Mouse (Mus musculus) forebrain, embryonic 13.5 days (tissue): ENCODE measurements around the gene Polr2h. TPM values are rescaled to one million over a fixed set of nuclear protein-coding genes. Genes with fewer than 3 reads are reported as not detected.

ENCODE experiments used
- ATAC-seq: fragments of 200-750 bp; cut with Nextera tagmentation; 2 replicates; pipeline ENCODE4 v1.8.0; 2017
- H3K27ac ChIP-seq: fragments of 300-500 bp; sonication (generic); 2 replicates; pipeline ENCODE4 v1.5.1; 2015; ENCODE audit warnings: inconsistent platforms, mild to moderate bottlenecking, moderate library complexity
- H3K27me3 ChIP-seq: fragments of 300-500 bp; sonication (generic); 2 replicates; pipeline ENCODE4 v1.6.1; 2015; ENCODE audit warnings: mild to moderate bottlenecking, inconsistent platforms
- H3K36me3 ChIP-seq: fragments of 300-500 bp; sonication (generic); 2 replicates; pipeline ENCODE4 v1.6.1; 2015; ENCODE audit warnings: mild to moderate bottlenecking, inconsistent platforms; ENCODE audit not compliant: poor library complexity, severe bottlenecking
- H3K4me1 ChIP-seq: fragments of 300-500 bp; sonication (generic); 2 replicates; pipeline ENCODE4 v1.6.1; 2015; ENCODE audit warnings: inconsistent platforms
- H3K4me2 ChIP-seq: fragments of 300-500 bp; sonication (generic); 2 replicates; pipeline ENCODE4 v1.6.1; 2015; ENCODE audit warnings: inconsistent platforms, mild to moderate bottlenecking, moderate library complexity
- H3K4me3 ChIP-seq: fragments of 300-500 bp; sonication (generic); 2 replicates; pipeline ENCODE4 v1.5.1; 2015; ENCODE audit warnings: mild to moderate bottlenecking, inconsistent platforms
- H3K9ac ChIP-seq: fragments of 300-500 bp; sonication (generic); 2 replicates; pipeline ENCODE4 v1.6.1; 2015; ENCODE audit warnings: mild to moderate bottlenecking, inconsistent platforms
- H3K9me3 ChIP-seq: fragments of 300-500 bp; sonication (generic); replicated peaks from 2 replicates; pipeline ENCODE4 v1.6.1; 2016; ENCODE audit warnings: inconsistent platforms
- WGBS: fragments of 180-500 bp; shearing (Covaris S2); methylation state at CpG from one replicate; pipeline ENCODE4 v1.1.7; 2015; 5-methylcytosine and 5-hydroxymethylcytosine counted together
- polyA plus RNA-seq: library from polyadenylated mRNA; unstranded; fragments of >200 nt; fragmentation: Nextera tagmentation; extraction: Ambion mirVana; gene quantifications from 2 replicates; pipeline ENCODE4 v1.2.1, GENCODE M21; 2015

The Polr2h gene
- polyA plus RNA-seq, 1 experiment from 2014 or later, result 104 TPM

- H3K27me3 ChIP-seq, result no peaks in the 10 kb centered on the region
- no peaks in the 10 kb centered on the region for H3K4me1 ChIP-seq
- no peaks in the 10 kb centered on the region for H3K9me3 ChIP-seq
- no peak overlapping the region for H3K9ac ChIP-seq
- 96% methylated on average over 5 of the region's 5 CpGs for WGBS
- no peaks in the 10 kb centered on the region for H3K36me3 ChIP-seq
- no peak for ATAC-seq
- no peak overlapping the region for H3K27ac ChIP-seq
- no peak overlapping the region for H3K4me3 ChIP-seq
- no peak overlapping the region for H3K4me2 ChIP-seq
Observed at GRCm38 (mm10) chr16:20756052-20756451, 38.6 kb downstream of the Polr2h start.

- no peaks in the 10 kb centered on the region for H3K4me1 ChIP-seq
- no peak overlapping the region for H3K9ac ChIP-seq
- no peak for ATAC-seq
- H3K4me3 ChIP-seq, result no peak overlapping the region
- H3K4me2 ChIP-seq, result no peak overlapping the region
- 57% methylated on average over 1 of the region's 1 CpGs for WGBS
- H3K27me3 ChIP-seq, result no peaks in the 10 kb centered on the region
- no peaks in the 10 kb centered on the region for H3K36me3 ChIP-seq
- no peaks in the 10 kb centered on the region for H3K9me3 ChIP-seq
- no peak overlapping the region for H3K27ac ChIP-seq
Observed at GRCm38 (mm10) chr16:20757385-20757784, 39.9 kb downstream of the Polr2h start.

- ATAC-seq, result no peak
- Histone ChIP-seq H3K27me3 (no peaks in the 10 kb centered on the region), H3K9me3 (no peaks in the 10 kb centered on the region), H3K36me3 (no peaks in the 10 kb centered on the region), H3K4me1 (no peaks in the 10 kb centered on the region), H3K4me3 (no peak overlapping the region), H3K27ac (no peak overlapping the region), H3K4me2 (no peak overlapping the region), H3K9ac (no peak overlapping the region)
- WGBS, result 14% methylated on average over 3 of the region's 3 CpGs
Observed at GRCm38 (mm10) chr16:20761681-20762080, 44.2 kb downstream of the Polr2h start.

GRCm38 (mm10) chr16:20765244-20765643 is 47.8 kb downstream of the Polr2h start:
- no peaks in the 10 kb centered on the region for H3K27me3 ChIP-seq
- no peak overlapping the region for H3K4me2 ChIP-seq
- no peak overlapping the region for H3K4me3 ChIP-seq
- 51% methylated on average over 9 of the region's 9 CpGs for WGBS
- no peaks in the 10 kb centered on the region for H3K4me1 ChIP-seq
- no peak; the same call in 1 of the 2 replicates for ATAC-seq
- H3K9ac ChIP-seq, result no peak overlapping the region
- H3K36me3 ChIP-seq, result no peaks in the 10 kb centered on the region
- no peak overlapping the region for H3K27ac ChIP-seq
- H3K9me3 ChIP-seq, result no peaks in the 10 kb centered on the region

Other genes with a start within 250 kb of the Polr2h start
- 101 and 112 TPM in 2 replicates for gene Eif2b5, start 218.8 kb upstream of the Polr2h start, polyA plus RNA-seq
- 31.4 and 35.4 TPM in 2 replicates for gene Dvl3, start 200.7 kb upstream of the Polr2h start, polyA plus RNA-seq
- 970 and 989 TPM in 2 replicates for gene Ap2m1, start 182.2 kb upstream of the Polr2h start, polyA plus RNA-seq
- gene Abcf3, start 169.1 kb upstream of the Polr2h start, polyA plus RNA-seq, result 75.3 TPM in 2 replicates
- gene Vwa5b2, start 128.2 kb upstream of the Polr2h start, polyA plus RNA-seq, result 1.8 and 3.3 TPM in 2 replicates
- 21.1 and 23.9 TPM in 2 replicates for gene Eef1akmt4, start 106.1 kb upstream of the Polr2h start, polyA plus RNA-seq
- gene Gm49333, start 106.1 kb upstream of the Polr2h start, polyA plus RNA-seq, result 0.32 TPM in 1 of 2 replicates, not detected in the other
- 36.6 and 41.6 TPM in 2 replicates for gene Alg3, start 105.9 kb upstream of the Polr2h start, polyA plus RNA-seq
- 9.6 and 10.9 TPM in 2 replicates for gene Camk2n2, start 96.4 kb upstream of the Polr2h start, polyA plus RNA-seq
- 7.1 and 7.8 TPM in 2 replicates for gene Ece2, start 87.8 kb upstream of the Polr2h start, polyA plus RNA-seq
- gene Psmd2, start 66.0 kb upstream of the Polr2h start, polyA plus RNA-seq, result 388 and 416 TPM in 2 replicates
- gene Eif4g1, start 49.4 kb upstream of the Polr2h start, polyA plus RNA-seq, result 146 and 165 TPM in 2 replicates
- gene Fam131a, start 24.4 kb upstream of the Polr2h start, polyA plus RNA-seq, result 32.5 and 35.4 TPM in 2 replicates
- gene Clcn2, start 81 bp downstream of the Polr2h start, polyA plus RNA-seq, result 13.2 and 14.5 TPM in 2 replicates
- gene Chrd, start 15.5 kb downstream of the Polr2h start, polyA plus RNA-seq, result 1.8 and 2.8 TPM in 2 replicates
- gene Thpo, start 16.8 kb downstream of the Polr2h start, polyA plus RNA-seq, result 0.68 and 0.74 TPM in 2 replicates